Mouse (Mus musculus): ENCODE results near the gene Armc12. TPM values are rescaled to one million over a fixed set of nuclear protein-coding genes. Genes with fewer than 3 reads are reported as not detected.
"Not testable (repeated sequence)": the region's sequence is repeated elsewhere in the genome, so short reads cannot be mapped to it uniquely, and the experiment has no call there.

Gene Armc12
- polyA plus RNA-seq, 1 experiment from 2014 or later = not detected

GRCm38 (mm10) chr17:28553040-28553793 is 22.6 kb downstream of the Armc12 start:
- peak overlapping the region; percentile 20; the same call in 1 of the 2 replicates for H3K4me3 ChIP-seq
- no peaks in the 10 kb centered on the region for H3K9me3 ChIP-seq
- H3K27me3 ChIP-seq (replicated peaks; ENCODE audit: low read depth, poor library complexity, severe bottlenecking) = 0 out of 2 replicates have a peak, but pooled peaks cover 3% of the 10 kb centered on the region
- no peaks in the 10 kb centered on the region for H3K36me3 ChIP-seq (replicated peaks)
- peak; percentile 88 for DNase-seq (ENCODE audit: low spot score)
- H3K4me1 ChIP-seq = peaks cover 58% of the 10 kb centered on the region
- WGBS = 4% methylated on average over 14 of the region's 14 CpGs
- H3K27ac ChIP-seq (replicated peaks) = peak overlapping the region; percentile 77

DNA sequence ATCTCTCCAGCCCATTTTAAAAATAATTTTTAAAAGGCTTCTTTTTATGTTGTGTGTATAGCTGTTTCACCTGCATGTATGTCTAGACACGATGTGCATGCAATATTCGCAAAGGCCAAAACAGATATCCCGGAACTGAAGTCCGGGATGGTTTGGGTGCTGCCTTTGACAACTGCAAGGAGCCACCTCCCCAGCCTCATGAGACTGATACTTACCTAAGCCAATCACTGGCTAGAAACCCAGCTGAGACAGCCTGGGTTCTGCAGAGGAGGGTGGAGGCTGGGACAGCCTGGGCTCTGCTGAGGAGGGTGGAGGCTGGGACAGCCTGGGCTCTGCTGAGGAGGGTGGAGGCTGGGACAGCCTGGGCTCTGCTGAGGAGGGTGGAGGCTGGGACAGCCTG is 23.4 kb downstream of the Armc12 start:
- not testable (repeated sequence) for H3K9me3 ChIP-seq; H3K36me3 ChIP-seq (replicated peaks); H3K27me3 ChIP-seq (replicated peaks; ENCODE audit: low read depth, poor library complexity, severe bottlenecking); H3K4me3 ChIP-seq; DNase-seq (ENCODE audit: low spot score)
- 91% methylated on average over 4 of the region's 4 CpGs for WGBS
- Histone ChIP-seq H3K4me1 (peaks cover 57% of the 10 kb centered on the region), H3K27ac (replicated peaks) (peak overlapping the region; percentile 66)

DNA sequence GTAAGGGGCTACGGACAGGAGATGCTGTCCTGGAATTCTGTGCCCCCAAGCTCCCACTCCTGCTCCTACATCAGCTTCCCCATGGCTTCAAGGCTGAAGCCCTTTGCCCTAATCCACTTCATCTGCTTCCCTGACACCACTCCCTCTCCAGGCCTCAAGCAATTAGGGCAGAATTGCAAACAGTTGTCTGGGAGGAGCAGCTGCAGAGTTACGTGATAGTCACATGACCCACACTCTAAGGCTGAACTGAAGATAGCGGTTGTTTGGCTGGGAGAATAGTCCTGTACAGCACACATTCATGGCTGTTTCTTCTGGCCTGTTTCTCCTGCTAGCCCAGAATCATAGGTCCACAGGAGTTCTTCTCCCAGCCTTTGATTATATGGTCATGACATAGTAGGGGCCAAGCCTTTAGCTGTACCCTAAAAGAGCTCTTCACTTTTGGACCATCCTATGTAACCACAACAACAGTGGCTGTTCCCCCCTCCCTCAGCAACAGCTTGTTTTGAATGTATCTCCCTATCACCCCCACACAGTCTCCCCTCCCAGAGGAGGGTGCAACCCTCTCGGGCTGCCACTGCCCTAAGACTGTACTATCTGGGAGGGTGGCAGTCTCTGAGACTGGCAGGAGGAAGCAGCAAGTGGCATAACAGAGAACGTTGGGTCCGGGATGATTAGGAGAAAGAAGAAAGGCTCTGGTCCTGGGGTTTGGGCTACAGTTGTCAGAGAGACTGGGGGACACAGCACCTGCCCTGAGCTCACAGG is 26.2 kb downstream of the Armc12 start:
- H3K27me3 ChIP-seq (replicated peaks; ENCODE audit: low read depth, poor library complexity, severe bottlenecking) = no peaks in the 10 kb centered on the region
- H3K9me3 ChIP-seq = no peaks in the 10 kb centered on the region
- DNase-seq (ENCODE audit: low spot score) = peak; percentile 74
- H3K4me1 ChIP-seq = peaks cover 71% of the 10 kb centered on the region
- H3K4me3 ChIP-seq = no peak overlapping the region
- H3K27ac ChIP-seq (replicated peaks) = peak overlapping the region; percentile 82
- H3K36me3 ChIP-seq (replicated peaks) = no peaks in the 10 kb centered on the region
- 50% methylated on average over 6 of the region's 6 CpGs for WGBS

DNA sequence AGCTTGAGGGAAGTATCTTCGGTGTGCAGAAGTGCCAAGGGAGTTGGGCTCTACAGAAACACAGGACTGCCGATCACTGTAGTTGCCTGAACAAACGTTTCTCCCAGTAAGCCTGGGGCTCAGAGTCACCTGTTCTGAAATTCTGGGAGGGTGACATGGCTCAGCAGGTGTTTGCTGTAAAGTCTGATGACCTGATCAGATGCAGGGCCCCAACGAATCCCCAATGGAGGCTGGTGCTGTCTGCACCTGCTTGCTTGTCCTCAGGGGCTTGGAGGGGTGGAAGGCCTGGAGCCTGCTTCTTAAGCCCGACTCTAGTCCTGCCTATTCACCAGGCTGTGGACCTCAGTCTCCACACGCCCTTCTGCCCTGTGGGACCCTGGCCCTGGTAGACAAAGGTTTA is 27.2 kb downstream of the Armc12 start:
- Histone ChIP-seq H3K27me3 (replicated peaks; ENCODE audit: low read depth, poor library complexity, severe bottlenecking) (no peaks in the 10 kb centered on the region), H3K4me3 (no peak overlapping the region), H3K36me3 (replicated peaks) (no peaks in the 10 kb centered on the region), H3K4me1 (peaks cover 71% of the 10 kb centered on the region), H3K27ac (replicated peaks) (peak overlapping the region; percentile 82), H3K9me3 (no peaks in the 10 kb centered on the region)
- no peak for DNase-seq (ENCODE audit: low spot score)
- 72% methylated on average over 6 of the region's 6 CpGs for WGBS

- no peaks in the 10 kb centered on the region for H3K27me3 ChIP-seq (replicated peaks; ENCODE audit: low read depth, poor library complexity, severe bottlenecking)
- no peaks in the 10 kb centered on the region for H3K36me3 ChIP-seq (replicated peaks)
- no peak within 1 kb of the TSS for H3K4me3 ChIP-seq
- 91% methylated on average over 4 of the region's 4 CpGs for WGBS
- H3K9me3 ChIP-seq = no peaks in the 10 kb centered on the region
- no peak for DNase-seq (ENCODE audit: low spot score)
- H3K4me1 ChIP-seq = peaks cover 53% of the 10 kb centered on the region
- H3K27ac ChIP-seq (replicated peaks) = peak within 1 kb of the TSS; percentile 24; the same call in 1 of the 2 replicates
Measured at GRCm38 (mm10) chr17:28560598-28560997, 30.0 kb downstream of the Armc12 start, which contains the start of gene Clps. Gene Clps (minus strand): TSS chr17:28560766.

- Histone ChIP-seq H3K36me3 (replicated peaks) (no peaks in the 10 kb centered on the region), H3K4me1 (peaks cover 44% of the 10 kb centered on the region), H3K9me3 (no peaks in the 10 kb centered on the region), H3K27me3 (replicated peaks; ENCODE audit: low read depth, poor library complexity, severe bottlenecking) (no peaks in the 10 kb centered on the region), H3K4me3 (no peak overlapping the region), H3K27ac (replicated peaks) (peak overlapping the region; percentile 44; the same call in 1 of the 2 replicates)
- 63% methylated on average over 7 of the region's 7 CpGs for WGBS
- DNase-seq (ENCODE audit: low spot score) = no peak
Measured at GRCm38 (mm10) chr17:28561613-28562012, 31.0 kb downstream of the Armc12 start.

DNA sequence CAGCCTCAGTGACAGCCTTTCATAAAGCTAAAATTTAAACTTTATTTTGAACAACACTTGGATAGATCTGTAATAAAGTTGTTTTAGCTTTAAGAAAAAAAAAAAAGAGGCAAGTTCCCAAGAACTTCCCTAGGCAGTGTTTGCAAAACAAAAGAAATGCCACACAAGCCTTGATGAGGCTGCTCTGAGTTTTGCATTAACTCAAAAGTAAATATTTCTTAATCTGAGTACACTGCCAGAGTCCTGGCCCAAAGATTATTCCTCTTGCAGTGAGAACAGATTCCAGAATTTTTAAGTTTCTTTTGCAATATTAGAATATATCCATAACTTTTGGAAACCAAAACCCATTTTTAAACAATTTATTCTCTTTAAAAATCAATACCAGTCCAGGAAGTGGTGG is 34.6 kb downstream of the Armc12 start:
- Histone ChIP-seq H3K36me3 (replicated peaks) (no peaks in the 10 kb centered on the region), H3K27ac (replicated peaks) (no peak overlapping the region)
- no peak for DNase-seq (ENCODE audit: low spot score)

DNA sequence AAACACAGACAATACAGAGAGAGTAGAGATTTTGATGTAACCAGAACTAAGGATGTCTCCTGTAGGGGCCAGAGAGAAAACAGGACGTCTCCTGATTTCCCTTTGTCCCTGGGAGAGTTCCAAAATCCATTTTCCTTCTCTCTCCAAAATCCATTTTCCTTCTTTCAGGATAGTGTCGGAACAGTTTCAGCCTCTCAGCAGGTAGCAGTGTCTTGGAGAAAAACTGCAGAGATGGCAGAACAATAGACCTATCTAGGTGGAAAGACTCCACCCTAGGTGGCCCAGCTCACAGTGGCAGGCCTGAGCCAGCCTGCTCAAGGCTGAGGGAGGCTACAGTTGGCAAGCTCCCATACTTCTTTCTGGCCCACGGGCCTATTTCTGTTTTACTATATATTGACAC is 36.9 kb downstream of the Armc12 start:
- Histone ChIP-seq H3K27ac (replicated peaks) (no peak overlapping the region), H3K9me3 (no peaks in the 10 kb centered on the region), H3K36me3 (replicated peaks) (no peaks in the 10 kb centered on the region), H3K27me3 (replicated peaks; ENCODE audit: low read depth, poor library complexity, severe bottlenecking) (no peaks in the 10 kb centered on the region), H3K4me3 (no peak overlapping the region), H3K4me1 (no peaks in the 10 kb centered on the region)
- no peak for DNase-seq (ENCODE audit: low spot score)
- WGBS = 39% methylated on average over 3 of the region's 3 CpGs

More for the DNA sequence above, 34.6 kb downstream of the Armc12 start:
- Histone ChIP-seq H3K9me3 (no peaks in the 10 kb centered on the region), H3K4me3 (no peak overlapping the region), H3K4me1 (peaks cover 22% of the 10 kb centered on the region), H3K27me3 (replicated peaks; ENCODE audit: low read depth, poor library complexity, severe bottlenecking) (no peaks in the 10 kb centered on the region)

DNA sequence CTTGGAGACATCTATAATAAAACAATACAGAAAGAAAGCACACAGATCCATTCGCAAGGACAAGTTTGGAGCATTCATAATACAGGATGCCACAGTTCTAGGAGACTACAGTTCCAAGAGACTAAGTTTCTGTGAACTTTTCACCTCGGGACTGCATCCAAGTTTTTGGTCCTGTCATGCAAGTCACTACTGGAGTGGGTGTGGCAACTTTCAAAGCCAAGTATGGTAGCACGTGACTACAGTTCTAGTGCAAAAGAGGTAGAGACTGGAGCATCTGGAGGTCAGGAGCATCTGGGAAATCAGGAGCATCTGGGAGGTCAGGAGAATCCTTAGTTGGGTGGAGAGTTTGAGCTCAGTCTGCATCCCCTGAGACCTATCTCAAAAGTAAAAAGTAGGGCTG is 41.3 kb downstream of the Armc12 start:
- DNase-seq (ENCODE audit: low spot score) = no peak
- Histone ChIP-seq H3K9me3 (no peaks in the 10 kb centered on the region), H3K4me1 (peaks cover 10% of the 10 kb centered on the region), H3K27ac (replicated peaks) (no peak overlapping the region), H3K36me3 (replicated peaks) (no peaks in the 10 kb centered on the region), H3K27me3 (replicated peaks; ENCODE audit: low read depth, poor library complexity, severe bottlenecking) (peaks cover 6% of the 10 kb centered on the region; the same call in 1 of the 2 replicates), H3K4me3 (no peak overlapping the region)
- WGBS = 84% methylated on average over 3 of the region's 3 CpGs

DNA sequence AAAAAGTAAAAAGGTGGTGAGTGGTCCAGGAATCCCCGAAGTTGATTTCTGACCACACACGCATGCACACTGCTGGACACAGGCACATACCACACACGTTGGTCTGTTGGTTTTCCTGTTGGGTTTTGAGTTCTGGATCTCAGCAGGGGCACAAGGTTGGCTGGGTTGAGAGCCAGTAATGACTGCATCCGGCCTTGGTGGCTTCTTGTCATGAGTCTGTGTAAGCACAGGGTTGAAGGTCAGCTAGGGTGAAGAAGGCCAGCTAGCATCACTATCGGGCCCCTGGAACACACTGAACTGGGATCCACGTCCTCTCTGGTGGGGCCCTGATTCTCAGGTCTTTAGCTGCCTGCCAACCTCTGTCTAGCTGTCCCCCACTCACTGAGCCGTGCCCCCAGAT is 41.9 kb downstream of the Armc12 start:
- Histone ChIP-seq H3K4me1 (peaks cover 10% of the 10 kb centered on the region), H3K4me3 (no peak overlapping the region), H3K36me3 (replicated peaks) (no peaks in the 10 kb centered on the region), H3K27me3 (replicated peaks; ENCODE audit: low read depth, poor library complexity, severe bottlenecking) (peaks cover 6% of the 10 kb centered on the region; the same call in 1 of the 2 replicates), H3K9me3 (no peaks in the 10 kb centered on the region), H3K27ac (replicated peaks) (no peak overlapping the region)
- no peak for DNase-seq (ENCODE audit: low spot score)
- WGBS = 84% methylated on average over 7 of the region's 7 CpGs

DNA sequence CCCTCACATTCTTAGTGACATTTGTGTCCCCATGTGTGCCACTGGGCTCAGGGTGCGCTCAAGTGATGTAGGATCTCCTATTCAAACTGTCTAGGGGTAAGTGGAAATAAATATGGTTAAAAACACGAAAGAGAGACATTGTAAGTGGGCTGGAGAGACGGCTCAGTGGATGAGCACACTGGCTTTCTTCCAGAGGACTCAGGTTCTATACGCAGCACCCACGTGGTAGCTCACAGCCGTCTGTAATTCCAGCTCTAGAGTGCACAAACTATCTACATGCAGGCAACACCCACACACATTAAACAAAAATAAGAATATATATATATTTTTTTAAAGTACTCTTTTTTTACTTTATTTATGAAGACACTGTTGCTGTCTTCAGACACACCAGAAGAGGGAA is 42.3 kb downstream of the Armc12 start:
- Histone ChIP-seq H3K27ac (replicated peaks) (no peak overlapping the region), H3K4me1 (peaks cover 10% of the 10 kb centered on the region), H3K36me3 (replicated peaks) (no peaks in the 10 kb centered on the region), H3K4me3 (no peak overlapping the region), H3K27me3 (replicated peaks; ENCODE audit: low read depth, poor library complexity, severe bottlenecking) (peaks cover 6% of the 10 kb centered on the region; the same call in 1 of the 2 replicates), H3K9me3 (no peaks in the 10 kb centered on the region)
- WGBS = 88% methylated on average over 6 of the region's 6 CpGs
- DNase-seq (ENCODE audit: low spot score) = no peak

- WGBS = 17% methylated on average over 50 of the region's 50 CpGs
- peak within 1 kb of the TSS; percentile 49 for H3K4me3 ChIP-seq
Measured at GRCm38 (mm10) chr17:28575244-28576125, 44.9 kb downstream of the Armc12 start, which contains the start of gene Lhfpl5. Gene Lhfpl5 (plus strand): TSS chr17:28575641.

More at GRCm38 (mm10) chr17:28575244-28576125, 44.9 kb downstream of the Armc12 start, which contains the start of gene Lhfpl5:
- peak; percentile 89 for DNase-seq (ENCODE audit: low spot score)
- Histone ChIP-seq H3K9me3 (no peaks in the 10 kb centered on the region), H3K27me3 (replicated peaks; ENCODE audit: low read depth, poor library complexity, severe bottlenecking) (peaks cover 6% of the 10 kb centered on the region; the same call in 1 of the 2 replicates), H3K36me3 (replicated peaks) (no peaks in the 10 kb centered on the region), H3K27ac (replicated peaks) (no peak within 1 kb of the TSS), H3K4me1 (peaks cover 14% of the 10 kb centered on the region)
